Mouse (Mus musculus) midbrain, embryonic 15.5 days (tissue): ENCODE results near the gene Gnl3l. TPM values are rescaled to one million over a fixed set of nuclear protein-coding genes. Genes with fewer than 3 reads are reported as not detected.

Source experiments
- ATAC-seq: fragments of 200-750 bp; cut with Nextera tagmentation; replicated peaks from 2 replicates; pipeline ENCODE4 v1.8.0; 2017; ENCODE audit warnings: moderate TSS enrichment
- H3K27ac ChIP-seq: fragments of 300-500 bp; sonication (generic); 2 replicates; pipeline ENCODE4 v1.5.1; 2015; ENCODE audit warnings: mild to moderate bottlenecking, inconsistent platforms
- H3K27me3 ChIP-seq: fragments of 300-500 bp; sonication (generic); replicated peaks from 2 replicates; pipeline ENCODE4 v1.6.1; 2015; ENCODE audit warnings: inconsistent platforms
- H3K36me3 ChIP-seq: fragments of 300-500 bp; sonication (generic); replicated peaks from 2 replicates; pipeline ENCODE4 v1.6.1; 2015; ENCODE audit warnings: inconsistent platforms
- H3K4me1 ChIP-seq: fragments of 300-500 bp; sonication (generic); 2 replicates; pipeline ENCODE4 v1.6.1; 2015; ENCODE audit warnings: inconsistent platforms
- H3K4me2 ChIP-seq: fragments of 300-500 bp; sonication (generic); 2 replicates; pipeline ENCODE4 v1.6.1; 2015; ENCODE audit warnings: inconsistent platforms, mild to moderate bottlenecking, moderate library complexity
- H3K4me3 ChIP-seq: fragments of 300-500 bp; sonication (generic); 2 replicates; pipeline ENCODE4 v1.5.1; 2015; ENCODE audit warnings: mild to moderate bottlenecking, inconsistent platforms
- H3K9ac ChIP-seq: fragments of 300-500 bp; sonication (generic); 2 replicates; pipeline ENCODE4 v1.6.1; 2015; ENCODE audit warnings: mild to moderate bottlenecking, inconsistent platforms
- H3K9me3 ChIP-seq: fragments of 300-500 bp; sonication (generic); 2 replicates; pipeline ENCODE4 v1.6.1; 2016; ENCODE audit warnings: inconsistent platforms
- WGBS: fragments of 180-500 bp; shearing (Covaris S2); methylation state at CpG from one replicate; pipeline ENCODE4 v1.1.7; 2015; ENCODE audit warnings: mixed read lengths; 5-methylcytosine and 5-hydroxymethylcytosine counted together
- polyA plus RNA-seq: library from polyadenylated mRNA; unstranded; fragments of >200 nt; fragmentation: Nextera tagmentation; extraction: Ambion mirVana; gene quantifications from 2 replicates; pipeline ENCODE4 v1.2.1, GENCODE M21; 2015

Gnl3l gene
- polyA plus RNA-seq, 1 experiment from 2014 or later = 97.9 TPM

- peak within 1 kb of the TSS; percentile 52 for H3K9ac ChIP-seq
- H3K4me3 ChIP-seq = peak within 1 kb of the TSS; percentile 52
- peak within 1 kb of the TSS; percentile 63 for H3K4me2 ChIP-seq
- H3K27me3 ChIP-seq = no peaks in the 10 kb centered on the region
- peak within 1 kb of the TSS; percentile 95 for H3K27ac ChIP-seq
- H3K4me1 ChIP-seq = peaks cover 17% of the 10 kb centered on the region
- no peaks in the 10 kb centered on the region for H3K9me3 ChIP-seq
- no peaks in the 10 kb centered on the region for H3K36me3 ChIP-seq
- 93% methylated on average over 8 of the region's 8 CpGs for WGBS
- no peak for ATAC-seq
These were observed 28.7 kb upstream of the Gnl3l start, which contains the start of gene Fgd1 for GRCm38 (mm10) chrX:151045850-151046249. Gene Fgd1 (plus strand): TSS chrX:151046150.

- 47% methylated on average over 5 of the region's 5 CpGs for WGBS
- no peak overlapping the region for H3K9ac ChIP-seq
- no peaks in the 10 kb centered on the region for H3K36me3 ChIP-seq
- no peak overlapping the region for H3K27ac ChIP-seq
- H3K9me3 ChIP-seq = no peaks in the 10 kb centered on the region
- H3K4me2 ChIP-seq = no peak overlapping the region
- H3K4me1 ChIP-seq = no peaks in the 10 kb centered on the region
- no peak for ATAC-seq
- H3K4me3 ChIP-seq = no peak overlapping the region
- no peaks in the 10 kb centered on the region for H3K27me3 ChIP-seq
These were observed 24.1 kb upstream of the Gnl3l start for GRCm38 (mm10) chrX:151041223-151041622.

DNA sequence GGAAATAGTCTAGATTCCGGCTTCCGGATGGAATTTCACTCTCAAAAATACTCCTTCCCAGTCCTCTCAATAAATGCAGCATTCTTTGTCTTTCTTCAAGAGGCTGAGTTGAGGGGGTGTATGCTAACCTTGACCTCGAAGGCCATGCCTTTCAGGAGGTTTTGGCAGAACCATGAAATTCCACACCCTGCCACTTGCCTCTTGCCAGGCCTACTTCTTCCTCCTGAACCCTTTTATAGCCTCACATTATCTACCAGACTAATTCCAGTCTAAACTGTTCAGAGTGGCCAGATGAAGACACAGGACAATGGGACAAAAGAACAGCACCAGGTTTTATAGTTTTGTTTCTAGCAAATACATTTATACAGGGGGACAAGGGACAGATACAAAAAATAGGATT, 14.3 kb upstream of the Gnl3l start:
- H3K36me3 ChIP-seq = no peaks in the 10 kb centered on the region
- no peaks in the 10 kb centered on the region for H3K27me3 ChIP-seq
- no peak overlapping the region for H3K9ac ChIP-seq
- no peak overlapping the region for H3K4me2 ChIP-seq
- H3K4me1 ChIP-seq = no peaks in the 10 kb centered on the region
- no peaks in the 10 kb centered on the region for H3K9me3 ChIP-seq
- 75% methylated on average over 3 of the region's 3 CpGs for WGBS
- H3K4me3 ChIP-seq = no peak overlapping the region
- H3K27ac ChIP-seq = no peak overlapping the region
- no peak for ATAC-seq

GRCm38 (mm10) chrX:151018798-151019197, 1.7 kb upstream of the Gnl3l start:
- Histone ChIP-seq H3K9ac (peak overlapping the region; percentile 41; the same call in 1 of the 2 replicates), H3K27me3 (no peaks in the 10 kb centered on the region), H3K9me3 (no peaks in the 10 kb centered on the region), H3K27ac (peak overlapping the region; percentile 90; the same call in 1 of the 2 replicates), H3K4me2 (peak overlapping the region; percentile 53), H3K36me3 (no peaks in the 10 kb centered on the region), H3K4me3 (peak overlapping the region; percentile 48; the same call in 1 of the 2 replicates), H3K4me1 (no peaks in the 10 kb centered on the region)
- 54% methylated on average over 3 of the region's 3 CpGs for WGBS
- no peak for ATAC-seq

GRCm38 (mm10) chrX:151017897-151018296, 775 bp upstream of the Gnl3l start:
- Histone ChIP-seq H3K27me3 (no peaks in the 10 kb centered on the region), H3K9ac (peak overlapping the region; percentile 41), H3K4me2 (peak overlapping the region; percentile 53), H3K4me1 (no peaks in the 10 kb centered on the region), H3K27ac (peak overlapping the region; percentile 90), H3K36me3 (no peaks in the 10 kb centered on the region), H3K9me3 (no peaks in the 10 kb centered on the region), H3K4me3 (peak overlapping the region; percentile 48)
- ATAC-seq = 0 out of 2 replicates have a peak, but pooled peaks have one; percentile 4
- WGBS = 16% methylated on average over 3 of the region's 3 CpGs

GRCm38 (mm10) chrX:150996775-150997174, 20.3 kb downstream of the Gnl3l start:
- H3K4me3 ChIP-seq = no peak overlapping the region
- H3K4me1 ChIP-seq = no peaks in the 10 kb centered on the region
- no peaks in the 10 kb centered on the region for H3K9me3 ChIP-seq
- peaks cover 14% of the 10 kb centered on the region for H3K36me3 ChIP-seq
- no peak for ATAC-seq
- H3K4me2 ChIP-seq = no peak overlapping the region
- H3K27me3 ChIP-seq = no peaks in the 10 kb centered on the region
- no peak overlapping the region for H3K27ac ChIP-seq
- WGBS = 83% methylated on average over 3 of the region's 3 CpGs
- H3K9ac ChIP-seq = no peak overlapping the region

DNA sequence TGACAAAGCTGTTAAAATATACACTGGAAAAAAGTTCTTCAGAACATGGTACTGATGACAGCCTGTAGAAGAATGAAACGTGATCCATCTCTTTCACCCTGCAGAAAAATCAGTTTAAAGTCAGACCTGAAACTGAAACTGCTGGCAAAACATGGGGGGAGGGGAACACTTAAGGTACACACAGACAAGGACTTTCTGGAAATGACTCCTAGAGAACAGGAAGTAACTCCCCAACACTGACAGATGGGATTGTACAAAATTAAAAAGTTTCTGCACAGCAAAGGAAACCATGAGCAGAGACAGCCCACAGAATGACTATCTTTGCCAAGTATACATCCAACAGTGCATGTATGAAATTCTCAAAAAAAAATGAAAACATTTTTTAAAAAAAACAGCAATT, 35.5 kb downstream of the Gnl3l start:
- Histone ChIP-seq H3K4me3 (no peak overlapping the region), H3K36me3 (0 out of 2 replicates have a peak, but pooled peaks cover 9% of the 10 kb centered on the region), H3K9ac (no peak overlapping the region), H3K4me1 (no peaks in the 10 kb centered on the region), H3K9me3 (no peaks in the 10 kb centered on the region), H3K4me2 (no peak overlapping the region), H3K27me3 (no peaks in the 10 kb centered on the region), H3K27ac (no peak overlapping the region)
- 70% methylated on average over 1 of the region's 1 CpGs for WGBS
- no peak for ATAC-seq

GRCm38 (mm10) chrX:150975424-150975823, 41.7 kb downstream of the Gnl3l start:
- WGBS = 91% methylated on average over 5 of the region's 5 CpGs
- Histone ChIP-seq H3K4me2 (no peak overlapping the region), H3K9me3 (no peaks in the 10 kb centered on the region), H3K27me3 (no peaks in the 10 kb centered on the region), H3K4me3 (no peak overlapping the region), H3K4me1 (no peaks in the 10 kb centered on the region), H3K9ac (no peak overlapping the region), H3K36me3 (no peaks in the 10 kb centered on the region), H3K27ac (no peak overlapping the region)
- no peak for ATAC-seq

GRCm38 (mm10) chrX:150963027-150963426, 54.1 kb downstream of the Gnl3l start:
- Histone ChIP-seq H3K9me3 (no peaks in the 10 kb centered on the region), H3K27ac (no peak overlapping the region), H3K9ac (no peak overlapping the region), H3K4me1 (no peaks in the 10 kb centered on the region), H3K4me3 (no peak overlapping the region), H3K4me2 (no peak overlapping the region), H3K36me3 (no peaks in the 10 kb centered on the region), H3K27me3 (no peaks in the 10 kb centered on the region)
- WGBS = 23% methylated on average over 2 of the region's 2 CpGs
- no peak for ATAC-seq

DNA sequence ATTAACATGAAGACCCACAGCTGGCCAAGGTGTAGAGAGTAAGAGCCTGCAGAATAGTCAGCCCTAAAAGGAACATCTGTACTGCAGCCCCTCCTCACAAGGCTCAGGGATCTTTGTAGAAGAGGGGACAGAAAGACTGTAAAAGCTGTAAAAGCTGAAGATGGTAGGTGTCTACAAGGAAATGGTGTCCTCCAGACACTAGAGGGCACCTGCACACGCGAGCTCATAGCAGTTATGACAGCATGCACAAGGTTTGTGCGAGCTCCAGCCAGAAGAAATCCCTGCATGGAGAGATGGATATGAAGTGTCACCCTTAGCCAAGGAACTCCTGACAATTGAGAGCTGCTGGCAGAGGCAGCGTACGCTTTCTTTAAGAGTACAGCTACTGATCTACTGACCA, 56.4 kb downstream of the Gnl3l start:
- H3K27ac ChIP-seq = no peak overlapping the region
- no peaks in the 10 kb centered on the region for H3K36me3 ChIP-seq
- H3K4me2 ChIP-seq = no peak overlapping the region
- no peaks in the 10 kb centered on the region for H3K9me3 ChIP-seq
- no peak for ATAC-seq
- no peaks in the 10 kb centered on the region; the same call in 1 of the 2 replicates for H3K27me3 ChIP-seq
- no peak overlapping the region for H3K4me3 ChIP-seq
- 61% methylated on average over 5 of the region's 5 CpGs for WGBS
- H3K9ac ChIP-seq = no peak overlapping the region
- no peaks in the 10 kb centered on the region; the same call in 1 of the 2 replicates for H3K4me1 ChIP-seq

- H3K36me3 ChIP-seq = no peaks in the 10 kb centered on the region
- peak overlapping the region; percentile 33 for H3K4me3 ChIP-seq
- peak overlapping the region; percentile 45 for H3K4me2 ChIP-seq
- H3K9me3 ChIP-seq = no peaks in the 10 kb centered on the region
- H3K27ac ChIP-seq = peak overlapping the region; percentile 81
- H3K4me1 ChIP-seq = no peaks in the 10 kb centered on the region; the same call in 1 of the 2 replicates
- peak overlapping the region; percentile 30; the same call in 1 of the 2 replicates for H3K9ac ChIP-seq
- WGBS = 23% methylated on average over 25 of the region's 25 CpGs
- no peaks in the 10 kb centered on the region; the same call in 1 of the 2 replicates for H3K27me3 ChIP-seq
- peak; percentile 98 for ATAC-seq
These were observed 60.4 kb downstream of the Gnl3l start for GRCm38 (mm10) chrX:150956522-150957300.

DNA sequence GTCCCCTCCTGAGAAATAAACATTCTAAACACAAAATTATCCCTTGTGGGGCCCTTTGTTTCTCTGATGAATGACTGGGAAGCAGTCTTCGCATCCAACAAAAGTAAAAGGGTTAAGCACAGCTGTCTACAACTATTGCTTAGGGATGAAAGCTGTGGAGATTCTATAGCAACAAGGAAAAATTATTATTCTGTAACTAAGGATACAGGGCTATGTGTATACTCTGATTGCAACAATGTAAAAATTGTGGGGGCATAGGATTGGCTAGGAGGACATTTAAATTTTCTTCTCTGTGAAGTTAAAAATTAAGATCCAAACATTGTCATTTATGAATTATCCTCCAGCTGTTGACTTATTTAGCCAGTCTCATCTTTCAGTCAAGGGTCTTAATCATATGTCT, 61.1 kb downstream of the Gnl3l start:
- no peaks in the 10 kb centered on the region; the same call in 1 of the 2 replicates for H3K27me3 ChIP-seq
- peak overlapping the region; percentile 81; the same call in 1 of the 2 replicates for H3K27ac ChIP-seq
- no peaks in the 10 kb centered on the region; the same call in 1 of the 2 replicates for H3K4me1 ChIP-seq
- no peaks in the 10 kb centered on the region for H3K9me3 ChIP-seq
- no peak overlapping the region for H3K9ac ChIP-seq
- peak; percentile 55; the same call in 1 of the 2 replicates for ATAC-seq
- WGBS = 20% methylated on average over 1 of the region's 1 CpGs
- H3K4me2 ChIP-seq = peak overlapping the region; percentile 45; the same call in 1 of the 2 replicates
- no peaks in the 10 kb centered on the region for H3K36me3 ChIP-seq
- H3K4me3 ChIP-seq = peak overlapping the region; percentile 33
